Mouse (Mus musculus): ENCODE results near the gene Mrm2. TPM values are rescaled to one million over a fixed set of nuclear protein-coding genes. Genes with fewer than 3 reads are reported as not detected.

Mrm2 gene
- total RNA-seq, 2 experiments from 2014 or later, result 6.0 to 7.2 TPM

DNA sequence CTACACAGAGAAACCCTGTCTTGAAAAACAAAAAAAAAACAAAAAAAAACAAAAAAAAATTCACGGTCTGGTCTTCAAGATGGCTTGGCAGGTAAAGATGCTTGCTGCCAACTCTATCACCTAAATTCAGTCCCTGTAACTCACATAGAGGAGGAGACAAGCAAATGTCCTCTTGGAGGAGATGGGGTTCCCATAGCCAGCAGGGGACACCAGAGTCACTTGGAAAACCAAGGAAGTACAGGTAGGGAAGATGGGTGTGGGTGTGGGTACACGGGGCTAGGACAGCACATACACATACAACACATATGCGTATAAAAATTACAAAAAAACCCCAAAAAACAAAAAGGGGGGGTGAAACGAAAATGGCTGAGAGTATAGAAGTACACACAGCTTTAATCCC is 11.2 kb upstream of the Mrm2 start:
- no peak for DNase-seq

DNA sequence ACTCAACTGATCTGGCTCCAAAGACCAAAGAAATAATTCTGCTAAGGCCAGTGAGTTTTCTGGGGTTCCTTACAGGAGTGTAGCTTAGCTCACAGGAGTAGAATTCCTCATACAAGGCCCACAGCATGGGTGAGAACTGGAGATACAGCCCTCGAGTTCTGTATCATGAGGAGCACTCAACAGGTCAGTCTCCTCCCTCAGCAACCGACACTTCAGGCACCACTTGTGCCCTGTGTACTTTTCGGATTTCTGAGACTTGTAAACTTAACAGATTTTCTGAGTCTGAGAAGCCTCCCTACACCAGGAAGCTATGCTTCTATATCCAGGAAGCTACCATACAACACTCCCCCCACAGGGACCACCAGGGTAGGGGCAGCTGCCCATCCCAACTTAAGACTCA is 8.1 kb upstream of the Mrm2 start:
- DNase-seq, result no peak

DNA sequence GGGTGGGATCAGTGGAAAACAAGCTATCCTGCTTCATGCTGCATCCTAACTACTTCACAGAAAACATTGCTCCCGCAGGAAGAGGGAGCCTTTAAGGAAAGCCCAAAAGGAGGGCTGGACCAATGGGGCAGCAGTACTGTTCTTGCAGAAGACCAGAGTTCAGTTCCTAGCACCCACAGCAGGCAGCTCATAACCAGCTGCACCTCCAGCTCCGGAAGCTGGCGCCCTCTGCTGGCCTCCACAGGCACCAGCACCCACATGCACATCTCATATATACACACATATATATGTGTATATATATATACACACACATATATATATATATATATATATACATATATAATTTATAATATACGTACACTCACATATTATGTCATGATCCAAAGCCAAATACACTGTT is 7.1 kb upstream of the Mrm2 start:
- no peak for DNase-seq

DNA sequence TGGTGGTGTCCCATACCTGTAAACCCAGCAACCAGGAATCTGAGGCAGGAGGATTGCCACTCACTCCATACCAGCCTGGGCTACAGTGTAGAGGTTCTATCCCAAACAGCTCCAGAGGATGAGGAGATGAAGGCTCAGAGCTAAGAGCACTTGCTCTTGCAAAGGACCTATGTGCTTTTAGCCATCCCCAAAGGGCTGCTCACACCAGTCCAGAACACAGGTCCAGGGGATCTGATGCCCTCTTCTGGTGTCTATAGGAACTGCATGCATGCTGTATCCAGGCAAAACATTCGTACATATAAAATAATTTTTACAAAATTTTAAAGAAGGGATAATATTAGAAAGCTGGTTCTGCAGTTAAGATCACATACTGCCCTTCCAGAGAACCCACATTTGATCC is 5.0 kb upstream of the Mrm2 start:
- DNase-seq, result peak; percentile 20

DNA sequence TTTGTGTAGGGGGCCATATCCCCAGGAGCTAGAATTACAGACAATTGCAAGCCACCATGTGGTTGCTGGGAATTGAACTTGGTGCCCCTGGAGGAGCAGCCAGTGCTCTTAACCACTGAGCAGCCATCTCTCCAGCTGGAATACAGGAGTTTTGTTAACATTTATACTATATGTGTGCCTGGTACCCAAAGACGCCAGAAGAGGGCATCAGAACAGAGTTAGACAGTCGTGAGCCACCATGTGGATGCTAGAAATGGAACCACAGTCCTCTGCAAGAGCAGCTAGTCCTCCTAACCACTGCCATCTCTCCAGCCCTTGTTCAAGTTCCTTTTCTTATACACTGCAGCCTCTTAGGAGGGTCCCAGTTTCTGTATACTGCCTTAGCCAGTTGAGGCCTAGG is 1.9 kb upstream of the Mrm2 start:
- DNase-seq, result no peak

DNA sequence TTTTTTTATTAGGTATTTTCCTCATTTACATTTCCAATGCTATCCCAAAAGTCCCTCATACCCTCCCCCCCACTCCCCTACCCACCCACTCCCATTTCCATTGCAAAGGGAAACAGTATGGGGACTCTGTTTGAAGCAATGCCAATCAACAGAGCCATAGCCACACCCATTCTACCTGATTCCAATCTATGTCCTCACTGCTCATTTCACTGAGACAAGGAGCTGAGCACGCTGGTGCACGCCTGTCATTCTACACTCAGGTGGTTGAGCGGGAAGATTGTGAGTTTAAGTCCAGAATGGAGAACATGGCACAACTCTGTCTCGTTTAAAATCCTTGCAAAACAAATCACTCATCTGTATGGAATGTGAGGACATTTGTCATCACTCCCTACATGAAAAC is 821 bp upstream of the Mrm2 start:
- DNase-seq, result no peak

DNA sequence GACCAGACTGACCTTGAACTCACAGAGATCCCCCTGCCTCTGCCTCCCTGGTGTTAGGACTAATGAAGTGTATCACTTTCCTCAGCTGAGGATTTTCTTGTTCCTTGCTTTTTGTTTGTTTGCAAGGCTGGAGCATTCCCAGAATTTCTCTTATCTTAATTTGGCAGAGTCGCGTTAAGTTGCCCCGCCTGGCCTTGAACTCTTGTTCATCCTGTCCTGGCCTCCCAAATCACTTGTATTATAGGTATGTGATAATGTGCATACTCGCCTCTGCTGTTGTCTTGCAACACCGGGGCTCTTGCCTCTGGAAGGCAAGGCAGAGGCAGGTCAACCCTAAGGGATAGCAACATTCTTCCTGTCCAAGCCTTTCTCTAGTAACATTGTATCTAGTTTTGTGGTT is 7.6 kb downstream of the Mrm2 start:
- DNase-seq, result no peak

DNA sequence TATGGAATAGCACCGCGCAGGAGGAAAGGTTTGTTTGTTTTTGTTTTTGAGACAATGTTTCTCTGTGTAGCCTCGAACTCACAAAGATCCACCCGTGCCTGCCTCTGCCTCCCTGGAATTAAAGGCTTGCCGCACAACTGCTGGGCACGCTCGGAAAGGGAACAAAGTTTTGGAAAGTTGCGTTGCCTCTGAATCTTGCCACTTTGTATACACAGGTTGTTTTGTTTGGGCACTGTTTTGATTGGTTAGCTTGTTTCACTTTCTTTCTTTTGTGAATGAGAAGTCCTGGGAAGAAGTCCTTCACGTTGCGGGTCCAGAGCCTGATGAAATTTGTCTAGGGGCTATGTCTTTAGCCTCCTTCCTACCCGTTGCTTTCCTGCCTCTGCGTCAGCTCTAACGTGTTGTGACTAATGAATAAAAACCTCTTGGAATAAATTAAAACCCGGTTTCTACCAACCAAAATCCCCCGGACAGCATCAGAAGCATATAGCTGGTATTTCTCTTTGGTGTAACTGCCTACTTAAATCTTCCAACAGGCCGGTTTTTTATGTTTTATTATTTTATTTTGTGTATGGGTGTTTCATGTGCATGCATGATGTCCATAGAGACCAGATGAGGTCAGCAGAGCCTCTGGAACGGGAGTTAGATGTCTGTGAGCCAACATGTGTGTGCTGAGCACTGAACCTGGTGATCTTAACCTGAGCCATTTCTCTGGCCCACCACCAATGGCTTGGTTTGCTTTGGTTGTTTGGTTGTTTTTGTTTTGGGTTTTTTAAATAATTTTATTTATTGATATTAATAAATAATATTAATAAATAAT is 9.7 kb downstream of the Mrm2 start:
- no peak for DNase-seq

DNA sequence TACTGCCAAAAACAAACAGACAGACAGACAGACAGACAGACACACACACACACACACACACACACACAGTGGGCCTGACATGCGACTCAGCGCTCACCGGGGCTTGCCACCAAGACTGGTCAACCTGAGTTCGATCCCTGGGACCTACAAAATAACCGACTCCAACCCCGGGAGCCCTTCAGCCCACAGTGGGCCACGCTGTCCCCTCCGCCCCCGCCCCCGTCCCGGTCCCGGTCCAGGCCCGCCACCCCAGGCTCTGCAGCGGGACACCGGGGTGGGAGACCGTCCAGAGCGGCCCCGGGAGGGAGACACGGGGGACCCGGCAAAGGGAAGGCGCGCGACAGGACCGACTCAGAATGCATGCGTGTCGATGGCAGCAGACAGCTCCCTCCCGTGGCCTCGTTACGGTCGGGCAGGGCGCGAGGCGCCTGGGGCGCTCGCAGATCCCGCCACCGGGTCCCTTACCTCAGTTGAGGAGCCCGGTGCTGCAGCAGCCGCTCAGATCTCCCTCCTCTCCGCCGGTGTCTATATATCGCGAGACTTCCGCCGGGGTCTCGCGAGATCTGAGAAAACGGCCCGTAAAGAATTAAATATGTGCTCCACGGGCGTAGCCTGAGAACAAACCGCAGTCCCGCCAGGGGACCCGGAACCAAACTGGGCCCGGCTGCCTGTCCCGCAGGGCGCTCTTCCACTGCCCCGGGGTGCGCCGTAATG is 10.5 kb downstream of the Mrm2 start, which contains the start of the genes Mad1l1 and Nudt1:
TSS of gene Mad1l1 (minus strand) at position 511 of the 714 bp plus-strand sequence.
TSS of gene Nudt1 (plus strand) at position 615 of the 714 bp plus-strand sequence.
- peak; percentile 89 for DNase-seq

DNA sequence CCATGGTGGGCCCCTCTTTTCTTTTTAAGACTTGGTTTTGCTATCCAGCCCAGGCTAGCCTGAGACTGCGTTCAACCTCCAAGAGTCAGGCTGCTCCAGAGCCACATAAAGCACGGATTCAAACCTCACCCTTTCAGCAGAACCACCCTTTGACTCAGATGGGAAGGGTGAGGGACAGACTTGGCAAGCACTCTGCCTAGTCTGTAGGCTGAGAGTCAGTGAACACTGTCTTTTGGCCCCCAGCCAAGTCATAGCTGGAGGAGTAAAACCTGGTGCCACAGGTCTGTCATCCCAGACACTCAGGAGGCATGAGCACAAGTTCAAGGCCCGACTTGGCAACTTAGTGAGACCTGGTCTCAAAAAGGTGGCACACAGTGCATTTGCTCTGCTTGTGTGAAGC is 15.0 kb downstream of the Mrm2 start:
- DNase-seq, result no peak

DNA sequence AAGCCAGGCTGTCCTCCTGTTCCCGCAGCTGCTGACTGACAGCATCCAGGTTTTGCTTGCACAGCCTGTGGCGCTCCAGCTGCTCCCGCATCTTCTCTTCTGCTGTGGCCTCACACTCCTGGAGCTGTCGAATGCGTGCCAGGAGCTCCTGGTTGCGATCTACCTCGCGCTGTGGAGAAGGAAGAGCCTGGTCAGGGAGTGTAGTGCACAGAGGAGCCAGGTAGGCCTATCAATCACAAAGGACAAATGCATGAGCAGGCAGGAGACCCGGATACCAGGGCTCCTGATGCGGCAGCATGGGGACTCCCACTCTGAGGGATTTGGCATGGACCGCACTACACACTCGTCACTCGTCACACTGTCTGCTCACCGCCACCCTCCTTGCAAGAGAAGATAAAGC is 24.1 kb downstream of the Mrm2 start:
- DNase-seq, result no peak

DNA sequence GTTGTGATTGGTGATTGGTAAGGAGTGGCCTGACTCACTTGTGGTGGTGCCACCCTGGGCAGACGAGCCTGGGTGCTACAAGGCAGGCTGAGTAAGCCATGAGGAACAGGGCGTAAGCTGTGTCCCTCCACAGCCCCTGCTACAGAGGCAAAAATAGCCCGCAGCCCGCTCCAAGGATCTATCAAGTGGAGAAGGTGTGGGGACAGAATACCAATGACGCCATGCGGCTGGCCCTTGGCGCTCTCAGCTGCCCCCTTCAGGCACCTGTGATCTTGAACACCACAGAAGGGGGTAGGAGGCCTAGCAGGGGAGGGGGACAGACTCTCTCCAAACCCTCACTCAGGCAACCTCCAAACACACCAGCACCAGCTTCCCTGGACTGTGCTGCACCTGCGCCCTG is 25.7 kb downstream of the Mrm2 start:
- no peak for DNase-seq

DNA sequence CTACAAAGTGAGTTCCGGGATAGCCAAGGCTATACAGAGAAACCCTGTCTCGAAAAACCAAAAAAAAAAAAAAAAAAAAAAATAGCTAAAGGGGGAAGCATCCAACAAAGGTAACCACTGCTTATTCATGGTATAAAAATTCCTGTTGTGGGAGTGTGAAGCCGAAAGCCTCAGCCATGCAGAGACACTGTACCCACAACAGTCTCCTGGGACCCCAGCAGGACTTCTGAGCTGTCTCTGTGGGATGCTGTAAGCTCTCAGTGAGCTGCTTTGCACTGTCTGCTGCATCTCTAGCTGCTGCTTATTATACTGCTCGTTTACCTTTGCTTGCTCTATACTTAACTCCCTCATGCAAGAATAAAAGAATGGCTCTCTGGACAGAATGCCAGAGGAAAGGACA is 33.4 kb downstream of the Mrm2 start:
- no peak for DNase-seq

DNA sequence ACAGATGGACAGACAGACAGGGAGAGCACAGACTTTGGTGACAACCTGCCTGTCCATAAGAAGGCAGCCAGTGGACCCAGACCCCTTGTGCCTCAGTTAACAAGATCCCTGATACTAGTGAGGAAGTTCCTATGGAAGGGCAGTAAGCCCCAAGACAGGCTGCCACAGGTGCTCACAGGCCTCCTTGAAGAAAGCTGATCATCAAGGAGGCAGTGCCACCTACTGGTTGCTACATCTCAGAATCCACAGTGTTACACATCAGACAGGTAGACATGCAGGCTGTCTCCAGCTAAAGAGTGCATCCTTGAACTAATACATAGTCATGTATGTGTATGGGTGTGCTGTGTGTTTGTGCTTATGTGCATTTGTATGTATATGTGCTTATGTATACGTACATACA is 39.5 kb downstream of the Mrm2 start:
- DNase-seq, result peak; percentile 29

DNA sequence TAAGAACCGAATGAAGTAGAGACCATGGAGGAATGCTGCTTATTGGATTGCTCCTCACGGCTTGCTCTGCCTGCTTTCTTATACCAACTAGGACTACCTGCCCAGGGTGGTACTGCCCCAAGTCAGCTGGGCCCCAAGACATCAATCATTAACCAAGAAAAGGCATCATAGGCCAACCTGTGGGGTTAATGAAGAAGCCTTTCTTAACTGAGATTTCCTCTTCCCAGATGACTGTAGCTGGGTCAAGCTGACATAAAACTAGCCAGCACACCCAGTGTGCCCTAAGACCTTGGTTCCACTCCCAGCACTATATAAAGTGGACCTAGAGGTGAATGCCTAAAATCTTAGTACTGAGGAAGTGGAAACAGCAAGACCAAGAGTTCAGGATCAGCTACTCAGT is 42.5 kb downstream of the Mrm2 start:
- DNase-seq, result no peak

DNA sequence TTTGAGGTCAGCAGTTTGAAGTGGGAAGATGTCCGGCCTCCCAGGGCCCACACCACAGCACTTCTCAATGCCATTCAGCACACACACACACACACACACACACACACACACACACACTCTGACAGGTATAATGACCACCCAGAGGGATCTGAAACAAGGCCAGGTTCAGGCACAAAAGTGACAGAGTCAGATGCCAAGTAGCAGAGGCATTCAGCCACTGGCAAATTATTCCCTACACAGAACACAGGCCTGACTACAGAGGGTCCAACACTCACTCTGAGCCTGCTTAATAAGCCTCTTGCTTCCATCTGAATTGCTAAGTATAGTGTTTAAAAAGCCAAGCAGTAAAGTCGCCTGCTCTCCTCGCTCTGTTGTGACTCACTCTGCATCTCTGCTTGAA is 43.4 kb downstream of the Mrm2 start:
- DNase-seq, result no peak

DNA sequence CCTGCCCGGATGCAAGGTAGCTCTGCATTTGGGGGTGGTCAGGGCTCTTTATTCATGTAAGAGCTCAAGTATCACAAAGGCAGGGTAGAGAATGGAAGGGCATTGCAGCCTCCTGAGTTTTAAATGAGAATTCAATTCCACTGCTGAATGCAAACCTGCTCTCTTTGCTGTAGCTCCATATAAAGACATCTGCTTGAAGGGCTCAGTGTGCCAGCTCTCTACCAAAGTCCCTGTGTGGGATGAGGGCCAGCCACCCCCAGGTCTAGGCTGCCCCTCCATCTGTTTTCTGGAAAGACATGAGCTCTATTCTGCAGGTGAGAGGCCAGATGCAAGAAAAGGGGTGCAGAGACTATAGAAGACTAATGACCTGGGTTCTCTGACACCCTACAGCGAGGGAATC is 46.9 kb downstream of the Mrm2 start:
- no peak for DNase-seq

DNA sequence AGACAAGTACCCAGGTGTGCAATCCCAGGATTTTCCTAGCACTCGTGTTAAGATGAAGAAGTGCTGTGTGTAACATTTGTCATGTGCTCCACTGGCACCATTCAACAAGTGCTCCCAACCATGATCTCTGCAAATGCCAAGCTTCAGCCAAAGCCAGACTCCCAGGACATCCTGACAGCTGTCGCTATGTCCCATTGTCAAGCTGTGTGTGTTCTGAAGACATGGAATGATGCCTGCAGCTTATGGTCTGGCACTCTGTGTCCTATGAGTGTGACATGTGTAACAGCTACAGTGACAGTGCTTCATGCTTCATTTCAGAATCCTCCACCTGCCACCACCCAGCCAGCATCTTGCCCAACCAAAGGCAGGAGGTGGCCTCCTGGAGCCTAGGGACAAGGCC is 47.7 kb downstream of the Mrm2 start:
- DNase-seq, result no peak

DNA sequence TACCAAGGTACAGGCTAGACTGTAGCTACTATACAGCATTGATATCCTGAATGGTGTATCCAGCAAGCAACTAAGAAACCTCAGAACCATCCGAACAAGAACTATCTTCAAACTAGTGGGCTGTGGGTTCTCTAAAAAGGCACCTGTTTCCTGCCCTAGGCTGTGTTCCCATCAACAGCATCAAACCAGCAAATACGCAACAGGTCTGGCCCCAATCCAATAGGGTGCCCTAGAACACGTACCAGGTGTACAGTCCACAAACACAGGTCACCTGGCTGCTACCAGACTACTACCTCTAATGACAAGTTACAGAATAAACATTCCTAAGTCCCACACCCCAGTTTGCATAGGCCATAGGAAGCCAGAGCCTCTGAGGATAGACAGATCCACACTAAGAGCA is 48.8 kb downstream of the Mrm2 start:
- DNase-seq, result no peak

DNA sequence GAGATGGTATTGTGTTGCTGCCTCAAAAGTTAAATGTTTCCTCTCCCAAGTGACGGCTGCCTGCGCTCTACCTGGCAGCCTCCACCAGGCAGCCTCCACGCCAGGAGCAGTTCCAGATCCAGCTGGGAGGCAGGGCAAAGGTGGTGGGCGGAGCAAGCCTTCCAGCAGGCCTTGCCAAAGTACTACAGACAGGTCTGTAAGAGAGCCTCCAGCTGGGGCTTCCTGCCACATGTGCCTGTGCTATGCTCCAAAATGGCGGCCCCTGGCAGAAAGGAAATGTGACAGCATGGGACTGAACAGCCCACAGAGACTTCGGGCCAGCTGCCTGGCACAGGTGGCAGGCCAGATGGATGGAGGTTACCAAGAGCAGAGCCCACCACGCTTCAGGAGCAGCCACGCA is 49.3 kb downstream of the Mrm2 start:
- DNase-seq, result peak; percentile 13

DNA sequence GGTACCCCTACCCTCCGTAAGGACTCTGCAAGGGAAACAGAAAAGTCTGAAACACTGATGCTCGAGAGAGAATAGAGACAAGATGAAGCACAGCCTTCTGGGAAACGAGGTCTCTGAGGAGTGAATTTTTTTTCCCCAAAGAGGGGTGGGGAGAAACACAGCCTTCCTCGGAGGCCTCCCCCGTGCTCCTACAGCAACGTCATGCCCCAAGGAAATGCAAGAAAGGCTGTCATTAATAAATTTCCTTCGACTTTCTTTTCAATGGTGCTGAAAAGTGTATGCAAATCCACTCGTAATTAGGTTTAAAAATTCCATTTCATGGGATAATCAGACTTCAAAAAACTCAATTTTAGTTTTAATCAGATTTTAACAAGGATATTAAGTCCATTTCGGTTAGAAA is 51.5 kb downstream of the Mrm2 start:
- DNase-seq, result no peak
